Mouse (Mus musculus) liver, embryonic 14.5 days (tissue): ENCODE measurements around the gene Rerg.

Experiments used
- CTCF ChIP-seq: IDR thresholded peaks from 2 replicates; pipeline ENCODE4 v1.5.1; 2016; ENCODE audit warnings: antibody characterized with exemption, low read depth, control low read depth
- EP300 ChIP-seq: IDR thresholded peaks from 2 replicates; pipeline ENCODE4 v1.6.1; 2016; ENCODE audit warnings: antibody characterized with exemption, low read depth

DNA sequence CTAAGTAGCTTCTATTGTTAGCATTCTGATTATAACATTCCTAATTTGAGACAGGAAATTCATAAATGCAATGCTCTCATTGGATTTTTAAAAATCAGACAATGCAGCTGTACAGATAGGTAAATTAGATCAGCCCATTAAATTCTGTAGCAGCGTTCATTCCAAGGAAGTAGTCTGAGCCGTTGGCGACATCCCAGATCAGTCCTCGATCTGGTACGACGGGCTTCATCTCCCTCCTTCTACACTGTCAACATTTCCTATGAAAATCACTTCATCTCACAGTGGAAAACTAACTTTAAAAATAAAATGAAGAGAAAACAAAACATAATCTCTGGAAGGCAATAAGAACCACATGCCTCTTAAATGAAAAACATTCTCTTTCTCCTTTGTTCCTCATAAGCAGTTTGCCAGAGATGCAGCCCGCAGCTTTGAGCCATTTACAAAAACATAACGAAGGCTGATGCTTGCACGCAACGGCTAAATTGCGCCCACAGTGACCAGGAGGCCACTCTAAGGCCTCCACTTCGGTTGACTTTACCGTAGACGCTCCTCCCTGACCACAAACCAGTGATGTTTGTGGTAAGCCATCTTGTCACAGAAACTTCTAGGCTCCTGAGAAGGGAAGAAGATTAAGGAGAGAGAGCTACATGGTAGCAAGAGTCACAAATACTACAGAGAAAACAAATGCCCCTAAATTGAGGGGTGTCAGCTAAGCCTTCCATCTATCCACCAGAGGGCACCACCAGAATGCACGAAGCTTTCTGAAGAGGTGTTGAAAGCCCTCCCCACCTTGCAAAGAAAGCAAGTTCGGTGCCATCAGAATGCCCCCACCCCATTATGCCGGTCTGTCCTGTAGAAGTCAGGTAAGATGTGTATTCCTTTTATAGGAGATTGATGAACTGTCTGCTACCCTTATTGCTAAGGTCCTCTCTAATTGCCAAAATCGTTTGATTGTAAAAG lies 71.8 kb downstream of the Rerg start:
- TF ChIP-seq CTCF (peak; percentile 55), EP300 (no peak)
